Mouse (Mus musculus) heart, embryonic 16.5 days (tissue): Measurements from ENCODE around the gene Tbcb. TPM values are rescaled to one million over a fixed set of nuclear protein-coding genes. Genes with fewer than 3 reads are reported as not detected.
A peak's percentile ranks its signal among the peaks of the same experiment; 100 is the strongest.

Experiments used
- ATAC-seq: fragments of 200-750 bp; cut with Nextera tagmentation; replicated peaks from 2 replicates; pipeline ENCODE4 v1.8.0; 2017; ENCODE audit warnings: moderate number of reproducible peaks; ENCODE audit not compliant: insufficient read depth, low FRiP score; ENCODE audit errors: extremely low read depth
- H3K27ac ChIP-seq: fragments of 300-500 bp; sonication (generic); 2 replicates; pipeline ENCODE4 v1.5.1; 2014; ENCODE audit warnings: mild to moderate bottlenecking, low read length, control low read depth, moderate library complexity
- H3K27me3 ChIP-seq: fragments of 300-500 bp; sonication (generic); 2 replicates; pipeline ENCODE4 v1.6.1; 2014; ENCODE audit warnings: low read length, mixed read lengths; ENCODE audit not compliant: control insufficient read depth, insufficient read depth
- H3K36me3 ChIP-seq: fragments of 300-500 bp; sonication (generic); 2 replicates; pipeline ENCODE4 v1.6.1; 2014; ENCODE audit not compliant: control insufficient read depth, insufficient read depth
- H3K4me1 ChIP-seq: fragments of 300-500 bp; sonication (generic); 2 replicates; pipeline ENCODE4 v1.6.1; 2014; ENCODE audit warnings: low read length, mixed read lengths; ENCODE audit not compliant: control insufficient read depth, insufficient read depth
- H3K4me2 ChIP-seq: fragments of 300-500 bp; sonication (generic); 2 replicates; pipeline ENCODE4 v1.6.1; 2014; ENCODE audit warnings: low read depth, mild to moderate bottlenecking, control low read depth, low read length
- H3K4me3 ChIP-seq: fragments of 300-500 bp; sonication (generic); 2 replicates; pipeline ENCODE4 v1.5.1; 2014; ENCODE audit warnings: mild to moderate bottlenecking, control low read depth, low read length
- H3K9ac ChIP-seq: fragments of 300-500 bp; sonication (generic); 2 replicates; pipeline ENCODE4 v1.6.1; 2014; ENCODE audit warnings: low read length, control low read depth
- H3K9me3 ChIP-seq: fragments of 300-500 bp; sonication (generic); replicated peaks from 2 replicates; pipeline ENCODE4 v1.6.1; 2016; ENCODE audit warnings: low read length; ENCODE audit not compliant: control insufficient read depth
- WGBS: fragments of 180-500 bp; shearing (Covaris S2); extraction: QIAGEN DNeasy Blood & Tissue Kit; methylation state at CpG from one replicate; pipeline ENCODE4 v1.1.7; 2014; 5-methylcytosine and 5-hydroxymethylcytosine counted together
- polyA plus RNA-seq: library from polyadenylated mRNA; unstranded; fragments of >200 nt; fragmentation: Nextera tagmentation; extraction: Ambion mirVana; gene quantifications from 2 replicates; pipeline ENCODE4 v1.2.1, GENCODE M21; 2015

Gene Tbcb
- polyA plus RNA-seq, 1 experiment from 2014 or later = 154 TPM

DNA sequence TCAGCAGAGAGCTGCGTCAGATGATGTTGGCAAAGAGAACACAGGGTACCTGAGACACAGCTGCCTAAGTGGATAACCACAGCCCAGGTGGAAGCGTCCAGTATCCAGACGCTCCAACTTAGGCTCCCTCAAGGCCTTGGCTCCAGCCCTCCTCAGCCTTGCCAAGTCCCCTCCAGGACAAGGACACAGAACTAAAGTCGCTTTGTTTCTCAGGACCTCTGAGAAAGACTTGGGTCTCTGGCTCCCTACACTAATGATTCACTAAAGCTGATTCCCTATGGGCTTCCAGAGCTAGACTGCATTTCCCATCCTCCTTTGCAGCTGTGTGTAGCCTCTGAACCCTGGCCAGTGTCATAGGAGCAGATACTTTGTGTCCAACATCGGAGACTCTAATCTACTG lies 31.9 kb downstream of the Tbcb start:
- Histone ChIP-seq H3K27me3 (no peaks in the 10 kb centered on the region), H3K4me3 (no peak overlapping the region), H3K4me1 (peaks cover 6% of the 10 kb centered on the region), H3K9ac (no peak overlapping the region), H3K27ac (no peak overlapping the region), H3K36me3 (no peaks in the 10 kb centered on the region), H3K9me3 (no peaks in the 10 kb centered on the region), H3K4me2 (no peak overlapping the region)
- no peak for ATAC-seq
- WGBS = 72% methylated on average over 5 of the region's 5 CpGs

DNA sequence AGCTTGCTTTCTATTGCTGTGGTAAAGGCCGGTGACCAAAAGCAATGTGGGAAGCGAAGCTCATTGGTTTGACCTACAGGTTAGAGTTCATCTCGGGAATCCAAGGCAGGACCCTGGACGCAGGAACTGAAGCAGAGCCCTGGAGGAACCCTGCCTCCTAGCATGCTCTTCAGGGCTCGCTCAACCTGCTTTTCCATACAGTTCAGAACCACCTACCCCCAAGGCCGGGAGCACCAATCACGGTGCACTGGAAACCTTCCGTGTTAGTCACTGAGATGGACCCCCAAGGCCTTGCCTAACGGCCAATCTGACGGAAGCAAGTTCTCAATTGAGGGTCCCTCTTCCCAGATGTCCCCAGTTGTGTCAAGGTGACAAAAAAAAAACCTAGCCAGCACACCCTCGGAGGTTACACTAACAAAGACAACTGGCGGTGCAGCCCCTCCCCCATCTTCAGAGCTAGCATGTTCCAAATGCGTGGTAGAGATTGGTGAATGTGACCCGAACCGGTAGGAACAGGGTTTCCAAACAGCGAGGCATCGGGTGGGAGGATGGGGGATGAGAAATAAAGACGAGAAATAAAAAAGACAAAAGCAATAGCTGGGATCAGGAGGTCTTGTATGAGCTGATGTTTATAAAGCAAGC lies 32.5 kb downstream of the Tbcb start:
- H3K4me1 ChIP-seq = peaks cover 8% of the 10 kb centered on the region
- no peak overlapping the region for H3K4me3 ChIP-seq
- H3K36me3 ChIP-seq = no peaks in the 10 kb centered on the region
- H3K4me2 ChIP-seq = no peak overlapping the region
- H3K27ac ChIP-seq = no peak overlapping the region
- no peak for ATAC-seq
- H3K9ac ChIP-seq = no peak overlapping the region
- no peaks in the 10 kb centered on the region for H3K9me3 ChIP-seq
- 73% methylated on average over 18 of the region's 18 CpGs for WGBS
- no peaks in the 10 kb centered on the region for H3K27me3 ChIP-seq

DNA sequence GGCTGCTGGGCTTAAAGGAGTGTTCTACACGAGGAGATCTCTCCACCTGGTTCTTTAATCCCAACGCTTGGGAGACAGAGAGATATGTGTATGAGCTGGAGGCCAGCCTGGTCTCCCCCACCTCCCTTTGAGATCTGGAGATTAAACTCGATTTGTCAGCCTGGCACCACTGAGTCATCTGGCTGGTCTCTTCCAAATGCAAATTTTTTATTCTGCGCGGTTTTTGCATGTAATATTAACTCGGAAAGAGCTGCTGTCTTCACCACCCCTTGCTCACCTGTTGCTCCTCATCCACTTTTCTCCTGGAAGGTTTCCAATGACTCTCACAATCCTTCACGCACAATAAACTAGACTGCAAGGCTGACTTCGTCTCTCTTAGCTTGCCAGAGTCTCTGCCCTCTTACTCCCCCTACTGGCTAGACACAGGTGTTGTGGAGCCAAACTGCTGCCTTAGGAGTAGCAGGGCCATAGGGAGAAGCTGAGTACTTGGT lies 33.5 kb downstream of the Tbcb start, which contains the start of gene Capns1:
TSS of gene Capns1 (minus strand) at position 331 of the 491 bp plus-strand sequence.
- H3K4me1 ChIP-seq = peaks cover 9% of the 10 kb centered on the region
- H3K9me3 ChIP-seq = no peaks in the 10 kb centered on the region
- H3K27ac ChIP-seq = no peak within 1 kb of the TSS
- H3K4me3 ChIP-seq = no peak within 1 kb of the TSS
- H3K27me3 ChIP-seq = no peaks in the 10 kb centered on the region
- H3K9ac ChIP-seq = no peak within 1 kb of the TSS
- H3K36me3 ChIP-seq = no peaks in the 10 kb centered on the region
- 5% methylated on average over 8 of the region's 8 CpGs for WGBS
- peak within 1 kb of the TSS; percentile 29; the same call in 1 of the 2 replicates for H3K4me2 ChIP-seq
- ATAC-seq = 0 out of 2 replicates have a peak, but pooled peaks have one; percentile 10

DNA sequence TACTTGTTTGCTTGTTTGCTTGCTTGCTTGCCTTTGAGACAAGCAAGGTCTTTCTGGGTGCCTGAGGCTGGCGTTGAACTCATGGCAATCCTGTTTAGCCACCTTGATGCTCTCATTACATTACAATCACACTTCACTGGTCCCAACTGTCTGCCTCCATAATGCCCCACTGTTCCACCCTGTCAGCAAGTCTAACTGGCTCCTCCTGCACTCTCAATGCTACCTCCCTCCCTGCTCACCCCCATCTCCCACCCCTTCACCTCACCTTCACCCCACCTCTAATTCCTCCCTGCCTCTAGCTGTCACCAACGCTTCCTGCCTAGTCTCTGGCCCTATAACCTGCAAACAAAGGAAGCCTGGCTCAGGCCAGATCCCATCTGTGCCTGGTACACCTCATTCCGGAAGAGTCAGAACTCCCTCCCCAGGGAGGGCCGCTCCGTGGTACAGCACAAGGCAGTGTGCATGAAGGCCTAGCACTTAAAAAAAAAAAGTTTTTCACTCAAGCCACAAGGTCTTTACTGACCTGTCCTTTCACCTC lies 34.4 kb downstream of the Tbcb start:
- no peak overlapping the region for H3K9ac ChIP-seq
- ATAC-seq = no peak
- peaks cover 17% of the 10 kb centered on the region for H3K4me1 ChIP-seq
- no peak overlapping the region for H3K4me2 ChIP-seq
- H3K36me3 ChIP-seq = no peaks in the 10 kb centered on the region
- no peak overlapping the region for H3K27ac ChIP-seq
- H3K9me3 ChIP-seq = no peaks in the 10 kb centered on the region
- 50% methylated on average over 5 of the region's 5 CpGs for WGBS
- H3K4me3 ChIP-seq = no peak overlapping the region
- H3K27me3 ChIP-seq = no peaks in the 10 kb centered on the region

DNA sequence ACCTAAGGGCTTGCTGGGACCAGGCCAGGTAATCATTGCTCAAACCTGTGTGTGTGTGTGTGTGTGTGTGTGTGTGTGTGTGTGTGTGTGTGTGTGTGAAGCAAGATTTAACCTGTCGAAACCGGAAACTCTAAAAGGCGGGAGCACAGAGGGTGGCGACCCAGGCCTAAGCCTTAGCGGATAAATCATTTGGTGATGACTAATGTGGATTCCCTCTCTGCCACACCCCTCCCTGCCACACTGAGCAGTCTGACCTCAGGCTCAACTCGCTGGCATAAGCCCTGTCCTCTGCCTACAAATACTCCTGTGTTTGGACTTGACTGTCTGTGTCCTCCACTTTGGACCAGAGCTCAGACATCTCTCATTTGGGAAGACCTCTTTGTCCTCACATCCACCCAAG lies 35.9 kb downstream of the Tbcb start:
- Histone ChIP-seq H3K36me3 (peaks cover 9% of the 10 kb centered on the region), H3K4me2 (no peak overlapping the region), H3K27ac (no peak overlapping the region), H3K9me3 (no peaks in the 10 kb centered on the region), H3K27me3 (no peaks in the 10 kb centered on the region), H3K4me1 (peaks cover 17% of the 10 kb centered on the region), H3K9ac (no peak overlapping the region), H3K4me3 (no peak overlapping the region)
- ATAC-seq = no peak
- 66% methylated on average over 6 of the region's 6 CpGs for WGBS

DNA sequence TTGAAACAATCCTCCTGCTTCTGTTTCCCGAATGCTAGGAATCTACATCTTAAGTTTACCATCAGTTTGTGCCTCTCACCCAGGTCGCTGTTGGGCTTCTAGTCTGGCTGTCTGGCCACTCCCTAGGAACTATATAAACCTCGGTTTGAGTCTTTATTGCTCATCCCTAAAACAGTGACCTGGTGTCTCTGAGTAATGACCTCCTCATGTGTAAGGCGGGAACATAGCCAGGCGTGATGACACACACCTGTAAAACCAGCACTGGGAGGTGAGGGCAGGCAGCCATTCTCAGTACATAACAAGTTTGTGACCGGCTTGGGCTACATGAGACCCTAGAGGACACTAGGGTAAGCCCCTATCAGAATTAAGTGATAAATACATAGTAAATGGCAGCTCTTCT lies 36.6 kb downstream of the Tbcb start:
- peak overlapping the region; percentile 70 for H3K4me2 ChIP-seq
- H3K4me3 ChIP-seq = no peak overlapping the region; the same call in 1 of the 2 replicates
- H3K36me3 ChIP-seq = peaks cover 14% of the 10 kb centered on the region
- ATAC-seq = no peak
- no peak overlapping the region for H3K27ac ChIP-seq
- 66% methylated on average over 6 of the region's 6 CpGs for WGBS
- no peaks in the 10 kb centered on the region for H3K27me3 ChIP-seq
- H3K9me3 ChIP-seq = no peaks in the 10 kb centered on the region
- H3K9ac ChIP-seq = no peak overlapping the region
- peaks cover 17% of the 10 kb centered on the region for H3K4me1 ChIP-seq

DNA sequence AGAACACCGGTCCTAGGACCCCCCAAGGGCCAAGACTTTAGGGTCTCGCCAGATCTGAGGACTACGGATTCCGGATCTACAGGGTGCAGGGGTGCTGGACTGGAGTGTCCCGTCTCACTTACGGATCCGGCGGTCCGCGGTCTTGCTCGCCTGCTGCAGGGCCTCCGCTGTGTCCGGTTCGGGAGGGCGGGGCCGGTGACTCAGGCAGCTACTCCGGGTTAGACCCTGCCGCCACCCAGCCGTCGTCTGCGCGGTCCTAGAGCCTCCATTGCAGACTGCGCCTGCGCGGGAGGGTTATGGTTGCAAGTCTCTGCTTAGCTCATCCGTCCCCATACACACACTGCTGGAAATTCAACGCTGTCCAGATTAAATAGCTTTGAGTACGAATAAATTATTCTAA lies 37.2 kb downstream of the Tbcb start:
- H3K36me3 ChIP-seq = peaks cover 19% of the 10 kb centered on the region
- H3K9ac ChIP-seq = peak overlapping the region; percentile 90
- no peaks in the 10 kb centered on the region for H3K9me3 ChIP-seq
- peak; percentile 90 for ATAC-seq
- peak overlapping the region; percentile 87 for H3K27ac ChIP-seq
- H3K4me1 ChIP-seq = peaks cover 17% of the 10 kb centered on the region
- H3K27me3 ChIP-seq = no peaks in the 10 kb centered on the region
- WGBS = under 1% methylated on average over 28 of the region's 28 CpGs
- H3K4me2 ChIP-seq = peak overlapping the region; percentile 70
- H3K4me3 ChIP-seq = peak overlapping the region; percentile 75

DNA sequence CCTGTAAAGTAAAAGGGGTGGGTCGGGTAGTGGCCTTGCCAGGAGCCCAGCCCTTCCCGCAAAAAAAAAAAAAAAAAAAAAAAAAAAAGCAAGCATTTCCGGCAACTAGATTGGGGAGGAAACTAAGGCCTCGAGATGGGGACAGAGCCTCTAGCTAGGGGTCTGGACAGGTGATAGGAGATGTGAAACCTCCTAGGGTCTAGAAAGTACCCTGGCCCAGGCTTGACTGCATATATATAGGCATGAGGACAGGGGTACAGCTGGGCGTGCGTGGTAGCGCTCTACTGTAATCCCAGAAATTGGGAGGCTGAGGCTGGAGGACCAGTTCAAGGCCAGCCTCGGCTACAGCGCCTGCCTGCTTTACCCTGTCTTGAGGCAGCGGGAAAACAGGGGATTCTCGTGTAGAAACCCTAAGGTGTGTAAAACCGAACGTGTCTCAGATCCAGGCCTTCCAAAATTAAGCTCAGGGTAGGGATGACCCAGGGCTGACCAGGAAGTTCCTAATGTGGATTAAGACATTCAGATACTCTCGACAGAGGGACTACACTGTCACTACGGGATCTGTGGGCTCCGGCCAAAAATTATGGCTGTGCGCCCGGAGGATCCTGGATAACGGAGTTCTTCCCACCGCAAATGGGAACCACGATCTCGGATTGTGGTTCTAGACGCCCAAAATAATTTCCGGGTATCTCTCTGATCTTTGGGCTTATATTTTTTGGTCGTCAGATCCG lies 37.8 kb downstream of the Tbcb start:
- peak; percentile 8; the same call in 1 of the 2 replicates for ATAC-seq
- no peaks in the 10 kb centered on the region for H3K27me3 ChIP-seq
- peak overlapping the region; percentile 90 for H3K9ac ChIP-seq
- peaks cover 17% of the 10 kb centered on the region for H3K4me1 ChIP-seq
- peak overlapping the region; percentile 87 for H3K27ac ChIP-seq
- no peaks in the 10 kb centered on the region for H3K9me3 ChIP-seq
- H3K4me3 ChIP-seq = peak overlapping the region; percentile 75
- H3K4me2 ChIP-seq = peak overlapping the region; percentile 70
- under 1% methylated on average over 26 of the region's 26 CpGs for WGBS
- peaks cover 21% of the 10 kb centered on the region for H3K36me3 ChIP-seq
